Mouse (Mus musculus) heart, adult 9 months (tissue): ENCODE measurements at regions not wholly inside any gene's neighbourhood (a gene's known extent, or its start where the extent isn't known, plus 50 kb on each side); places are given as distances from the start of the nearest gene placed in this dataset.
A peak's percentile ranks its signal among the peaks of the same experiment; 100 is the strongest.

Source experiments
- DNase-seq, 2 experiments: peaks; one replicate each; pipeline ENCODE4 v3.0.0; 2022; ENCODE audit warnings: low spot score in 2 of 2

GRCm38 (mm10) chr17:65193341-65193740, 347.2 kb downstream of the Tmem232 start:
- DNase-seq = no peak

GRCm38 (mm10) chr17:65192432-65193059, 348.0 kb downstream of the Tmem232 start:
- no peak for DNase-seq

- no peak for DNase-seq
Measured at GRCm38 (mm10) chr17:65190839-65191591, 349.6 kb downstream of the Tmem232 start.

GRCm38 (mm10) chr17:65181164-65181563, 345.3 kb upstream of the 4930583I09Rik start:
- no peak for DNase-seq

GRCm38 (mm10) chr17:65175770-65176169, 339.9 kb upstream of the 4930583I09Rik start:
- no peak for DNase-seq

GRCm38 (mm10) chr17:65174114-65174513, 338.2 kb upstream of the 4930583I09Rik start:
- no peak for DNase-seq

GRCm38 (mm10) chr17:65173236-65173635, 337.4 kb upstream of the 4930583I09Rik start:
- no peak for DNase-seq

- peak; percentile 14 to 25 for DNase-seq
Measured at GRCm38 (mm10) chr17:65170691-65171090, 334.8 kb upstream of the 4930583I09Rik start.

- DNase-seq = no peak
Measured at GRCm38 (mm10) chr17:65169981-65170617, 334.2 kb upstream of the 4930583I09Rik start.

- peak; percentile 17 to 50 for DNase-seq
Measured at GRCm38 (mm10) chr17:65146376-65146775, 310.5 kb upstream of the 4930583I09Rik start.

GRCm38 (mm10) chr17:65114651-65115050, 278.8 kb upstream of the 4930583I09Rik start:
- DNase-seq = no peak

GRCm38 (mm10) chr17:65113121-65113520, 277.2 kb upstream of the 4930583I09Rik start:
- no peak for DNase-seq

- no peak for DNase-seq
Measured at GRCm38 (mm10) chr17:65105622-65106021, 269.8 kb upstream of the 4930583I09Rik start.

GRCm38 (mm10) chr17:65101157-65101556, 265.3 kb upstream of the 4930583I09Rik start:
- peak; percentile 26 to 33 for DNase-seq

GRCm38 (mm10) chr17:65082249-65082648, 246.4 kb upstream of the 4930583I09Rik start:
- DNase-seq = no peak

- no peak for DNase-seq
Measured at GRCm38 (mm10) chr17:65081779-65082086, 245.9 kb upstream of the 4930583I09Rik start.

GRCm38 (mm10) chr17:65081072-65081778, 245.4 kb upstream of the 4930583I09Rik start:
- DNase-seq = no peak

GRCm38 (mm10) chr17:65074878-65075277, 239.0 kb upstream of the 4930583I09Rik start:
- no peak for DNase-seq

GRCm38 (mm10) chr17:65071114-65071513, 235.2 kb upstream of the 4930583I09Rik start:
- DNase-seq = no peak

GRCm38 (mm10) chr17:65066135-65066534, 230.3 kb upstream of the 4930583I09Rik start:
- no peak for DNase-seq

- DNase-seq = no peak
Measured at GRCm38 (mm10) chr17:65056059-65056458, 220.2 kb upstream of the 4930583I09Rik start.

GRCm38 (mm10) chr17:65049860-65050482, 214.1 kb upstream of the 4930583I09Rik start:
- peak; percentile 5 to 11 for DNase-seq
